Mouse (Mus musculus) liver, embryonic 16.5 days (tissue): ENCODE measurements around the gene Higd1a. TPM values are rescaled to one million over a fixed set of nuclear protein-coding genes. Genes with fewer than 3 reads are reported as not detected.

Experiments used
- ATAC-seq: fragments of 200-750 bp; cut with Nextera tagmentation; 2 replicates; pipeline ENCODE4 v1.8.0; 2017; ENCODE audit warnings: low read depth, mild to moderate bottlenecking, moderate number of reproducible peaks, moderate library complexity
- H3K27ac ChIP-seq: fragments of 300-500 bp; sonication (generic); 2 replicates; pipeline ENCODE4 v1.5.1; 2014; ENCODE audit warnings: mild to moderate bottlenecking, low read length
- H3K27me3 ChIP-seq: fragments of 300-500 bp; sonication (generic); 2 replicates; pipeline ENCODE4 v1.6.1; 2014; ENCODE audit warnings: low read depth, low read length, mixed read lengths; ENCODE audit not compliant: control insufficient read depth, insufficient read depth
- H3K36me3 ChIP-seq: fragments of 300-500 bp; sonication (generic); 2 replicates; pipeline ENCODE4 v1.6.1; 2014; ENCODE audit warnings: mild to moderate bottlenecking; ENCODE audit not compliant: control insufficient read depth, insufficient read depth
- H3K4me1 ChIP-seq: fragments of 300-500 bp; sonication (generic); 2 replicates; pipeline ENCODE4 v1.6.1; 2014; ENCODE audit warnings: low read depth, low read length, mixed read lengths; ENCODE audit not compliant: control insufficient read depth
- H3K4me2 ChIP-seq: fragments of 300-500 bp; sonication (generic); 2 replicates; pipeline ENCODE4 v1.6.1; 2014; ENCODE audit warnings: low read depth, low read length, mixed read lengths
- H3K4me3 ChIP-seq: fragments of 300-500 bp; sonication (generic); 2 replicates; pipeline ENCODE4 v1.5.1; 2014; ENCODE audit warnings: low read depth, mild to moderate bottlenecking, low read length
- H3K9ac ChIP-seq: fragments of 300-500 bp; sonication (generic); 2 replicates; pipeline ENCODE4 v1.6.1; 2014; ENCODE audit warnings: low read depth, low read length
- H3K9me3 ChIP-seq: fragments of 300-500 bp; sonication (generic); replicated peaks from 2 replicates; pipeline ENCODE4 v1.6.1; 2016; ENCODE audit warnings: low read length; ENCODE audit not compliant: control insufficient read depth
- WGBS: fragments of 180-500 bp; shearing (Covaris S2); extraction: QIAGEN DNeasy Blood & Tissue Kit; methylation state at CpG from one replicate; pipeline ENCODE4 v1.1.7; 2014; ENCODE audit not compliant: insufficient replicate concordance; 5-methylcytosine and 5-hydroxymethylcytosine counted together
- polyA plus RNA-seq: library from polyadenylated mRNA; unstranded; fragments of >200 nt; fragmentation: Nextera tagmentation; extraction: Ambion mirVana; gene quantifications from 2 replicates; pipeline ENCODE4 v1.2.1, GENCODE M21; 2015

The Higd1a gene
- polyA plus RNA-seq, 1 experiment from 2014 or later = 114 TPM

DNA sequence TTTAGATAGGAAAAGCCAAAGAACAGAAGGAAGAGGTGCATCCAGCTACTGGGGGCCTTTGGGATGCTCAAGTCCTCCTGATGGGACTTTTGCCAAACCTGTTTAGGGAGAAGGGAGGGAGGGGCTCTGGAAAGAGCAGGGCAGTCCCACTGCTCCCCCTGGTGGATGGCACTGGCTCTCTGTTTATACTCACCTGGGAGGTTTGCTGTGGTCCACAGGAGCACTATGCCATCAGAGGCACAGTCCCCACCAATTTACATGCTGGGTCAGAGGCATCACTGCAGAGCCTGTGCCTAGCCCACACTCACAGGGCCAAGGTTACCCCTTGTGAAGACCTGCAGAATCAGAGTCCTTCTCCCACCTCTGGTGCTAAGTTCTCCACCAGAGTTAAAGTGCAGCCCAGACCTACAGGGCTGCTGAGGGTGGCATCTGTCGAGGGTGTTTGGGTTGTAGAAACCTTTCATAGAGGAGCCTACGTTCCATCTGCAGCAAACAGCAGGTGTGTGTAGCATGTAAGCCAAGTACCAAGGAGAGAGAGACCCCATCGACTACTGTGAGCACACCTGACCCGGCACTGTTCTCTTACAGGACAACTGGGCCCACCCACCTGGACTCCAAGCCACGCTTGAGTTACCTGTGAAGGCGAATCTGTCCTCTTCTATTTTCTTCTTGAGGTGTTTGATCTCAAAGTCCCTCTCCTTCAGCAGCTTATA is 27.8 kb downstream of the Higd1a start:
- ATAC-seq = 0 out of 2 replicates have a peak, but pooled peaks have one; percentile 24
- Histone ChIP-seq H3K4me3 (no peak overlapping the region), H3K9ac (no peak overlapping the region), H3K36me3 (no peaks in the 10 kb centered on the region), H3K9me3 (no peaks in the 10 kb centered on the region), H3K4me2 (no peak overlapping the region), H3K27ac (no peak overlapping the region), H3K4me1 (no peaks in the 10 kb centered on the region), H3K27me3 (no peaks in the 10 kb centered on the region)
- 52% methylated on average over 6 of the region's 6 CpGs for WGBS

DNA sequence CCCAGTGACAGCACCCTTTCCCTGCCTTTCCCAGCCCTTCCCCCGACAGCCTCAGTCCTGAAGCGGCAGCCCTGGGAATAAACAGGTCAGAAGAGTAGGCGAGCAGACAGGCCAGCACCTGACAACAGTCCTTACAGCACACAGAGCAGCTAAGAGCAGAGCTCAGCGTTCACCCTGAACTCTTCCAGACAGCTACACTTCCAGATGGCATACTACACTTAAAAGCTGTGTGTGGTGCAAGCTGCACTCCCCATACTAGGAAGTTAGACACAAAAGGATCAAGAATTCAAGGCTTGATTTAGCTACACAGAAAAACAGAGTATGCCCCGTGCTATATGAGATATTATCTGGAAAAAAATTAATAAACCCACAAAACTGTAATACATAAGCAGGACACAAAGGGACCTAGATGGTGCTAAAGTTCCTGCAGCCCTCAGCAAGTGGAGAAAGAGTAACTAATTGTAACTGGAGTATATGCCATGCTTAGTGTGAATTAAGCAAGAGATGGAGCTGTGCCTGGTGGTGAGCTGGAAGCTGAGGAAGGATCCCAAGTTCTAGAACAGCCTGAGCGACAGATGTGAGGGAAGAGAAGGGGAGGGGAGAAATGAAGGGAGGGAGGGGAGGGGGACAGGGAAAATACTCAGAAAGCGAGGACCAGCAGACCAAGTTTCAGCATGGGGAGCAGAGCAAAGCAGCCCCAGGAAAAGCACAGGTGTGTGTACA is 28.7 kb downstream of the Higd1a start:
- Histone ChIP-seq H3K27ac (no peak overlapping the region), H3K4me1 (no peaks in the 10 kb centered on the region), H3K4me2 (no peak overlapping the region), H3K27me3 (no peaks in the 10 kb centered on the region), H3K9me3 (no peaks in the 10 kb centered on the region), H3K36me3 (no peaks in the 10 kb centered on the region), H3K4me3 (no peak overlapping the region), H3K9ac (no peak overlapping the region)
- WGBS = 44% methylated on average over 7 of the region's 7 CpGs
- no peak for ATAC-seq

DNA sequence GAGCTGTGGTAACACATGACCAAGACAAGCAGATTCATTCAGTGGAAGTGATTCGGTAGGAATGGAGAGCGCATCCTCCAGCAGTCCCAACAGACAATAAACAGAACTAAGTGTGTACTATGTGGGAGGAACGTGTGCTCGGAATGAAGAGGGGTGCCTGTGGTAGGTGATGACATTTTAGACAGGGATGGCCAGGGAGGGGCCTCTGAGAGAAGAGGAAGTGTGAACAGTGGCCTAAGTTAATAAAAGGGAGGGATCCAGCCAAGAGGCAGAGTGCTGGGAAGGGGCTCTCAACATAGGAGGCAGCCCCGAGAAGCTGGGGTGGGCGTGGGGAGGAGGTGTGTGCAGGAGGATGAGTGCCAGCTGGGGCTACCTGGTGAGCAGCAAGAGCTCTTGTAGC is 29.8 kb downstream of the Higd1a start:
- Histone ChIP-seq H3K9ac (no peak overlapping the region), H3K9me3 (no peaks in the 10 kb centered on the region), H3K4me2 (no peak overlapping the region), H3K27ac (no peak overlapping the region), H3K4me3 (no peak overlapping the region), H3K36me3 (no peaks in the 10 kb centered on the region), H3K27me3 (no peaks in the 10 kb centered on the region), H3K4me1 (no peaks in the 10 kb centered on the region)
- 37% methylated on average over 6 of the region's 6 CpGs for WGBS
- ATAC-seq = no peak

DNA sequence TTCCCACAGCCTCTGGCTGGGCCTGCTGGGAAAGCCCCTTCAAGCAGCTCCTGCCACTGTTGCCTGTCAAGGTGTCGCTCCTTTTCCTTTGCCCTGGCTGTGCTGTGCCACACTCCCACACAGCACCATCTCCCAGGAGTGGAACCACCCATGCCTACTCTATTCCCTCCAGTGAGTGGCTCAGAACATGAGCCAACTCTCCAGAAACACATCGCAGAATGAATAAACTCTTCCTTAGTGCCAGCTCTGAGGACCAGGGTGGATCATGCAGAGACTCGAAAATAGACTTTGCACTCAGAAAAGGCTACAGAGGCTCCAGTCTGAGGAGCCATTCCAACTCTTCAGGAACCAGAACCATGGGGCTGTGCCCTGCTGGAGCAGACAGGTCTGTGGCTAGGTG is 31.8 kb downstream of the Higd1a start:
- ATAC-seq = no peak
- 60% methylated on average over 3 of the region's 3 CpGs for WGBS
- Histone ChIP-seq H3K4me1 (no peaks in the 10 kb centered on the region), H3K36me3 (no peaks in the 10 kb centered on the region), H3K4me3 (no peak overlapping the region), H3K9ac (no peak overlapping the region), H3K27me3 (no peaks in the 10 kb centered on the region), H3K27ac (no peak overlapping the region), H3K9me3 (no peaks in the 10 kb centered on the region), H3K4me2 (no peak overlapping the region)

DNA sequence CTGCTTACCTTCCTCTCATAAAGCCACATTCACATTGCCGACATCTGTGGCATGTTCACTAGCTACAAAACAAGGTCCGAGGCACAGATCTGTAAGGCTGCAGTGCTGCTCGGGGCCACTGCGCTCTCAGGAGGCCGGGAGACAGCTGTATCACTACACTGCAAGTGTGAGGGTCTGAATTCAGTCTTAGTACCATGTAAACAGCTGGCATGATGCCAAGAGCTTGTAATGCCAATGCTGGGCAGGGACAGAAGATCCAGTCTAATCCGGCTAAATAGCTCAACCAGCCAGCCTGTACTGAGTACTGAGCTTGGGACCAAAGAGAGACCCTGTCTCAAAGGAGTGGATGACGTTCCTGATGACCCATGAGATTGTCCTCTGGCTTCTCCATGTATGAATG is 34.2 kb downstream of the Higd1a start:
- no peak overlapping the region for H3K4me2 ChIP-seq
- no peaks in the 10 kb centered on the region for H3K4me1 ChIP-seq
- no peak overlapping the region for H3K9ac ChIP-seq
- no peak overlapping the region for H3K27ac ChIP-seq
- no peaks in the 10 kb centered on the region for H3K27me3 ChIP-seq
- 64% methylated on average over 7 of the region's 7 CpGs for WGBS
- no peaks in the 10 kb centered on the region for H3K9me3 ChIP-seq
- no peaks in the 10 kb centered on the region for H3K36me3 ChIP-seq
- no peak for ATAC-seq
- H3K4me3 ChIP-seq = no peak overlapping the region

DNA sequence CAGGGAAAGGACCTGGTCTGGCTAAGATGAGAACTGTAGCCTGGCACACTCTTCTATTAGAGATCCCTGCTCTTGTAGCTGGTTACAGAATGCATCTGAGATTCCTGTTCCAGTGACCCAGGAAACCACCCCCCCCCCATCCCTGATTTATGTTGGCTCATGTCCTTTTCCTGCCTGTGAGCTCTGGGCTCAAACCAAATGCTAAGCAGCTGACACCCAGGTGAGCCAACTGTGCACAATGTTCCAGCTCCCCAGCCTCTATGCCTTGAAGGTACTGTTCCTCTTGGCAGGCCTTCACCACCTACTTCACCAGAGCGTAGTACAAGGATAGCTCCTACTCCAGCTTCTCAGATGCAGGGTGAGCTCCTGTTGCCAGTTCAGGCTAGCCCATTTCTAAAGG is 35.1 kb downstream of the Higd1a start:
- ATAC-seq = no peak
- 59% methylated on average over 1 of the region's 1 CpGs for WGBS
- Histone ChIP-seq H3K9me3 (no peaks in the 10 kb centered on the region), H3K36me3 (no peaks in the 10 kb centered on the region), H3K4me2 (no peak overlapping the region), H3K9ac (no peak overlapping the region), H3K4me3 (no peak overlapping the region), H3K27me3 (no peaks in the 10 kb centered on the region), H3K4me1 (no peaks in the 10 kb centered on the region), H3K27ac (no peak overlapping the region)

DNA sequence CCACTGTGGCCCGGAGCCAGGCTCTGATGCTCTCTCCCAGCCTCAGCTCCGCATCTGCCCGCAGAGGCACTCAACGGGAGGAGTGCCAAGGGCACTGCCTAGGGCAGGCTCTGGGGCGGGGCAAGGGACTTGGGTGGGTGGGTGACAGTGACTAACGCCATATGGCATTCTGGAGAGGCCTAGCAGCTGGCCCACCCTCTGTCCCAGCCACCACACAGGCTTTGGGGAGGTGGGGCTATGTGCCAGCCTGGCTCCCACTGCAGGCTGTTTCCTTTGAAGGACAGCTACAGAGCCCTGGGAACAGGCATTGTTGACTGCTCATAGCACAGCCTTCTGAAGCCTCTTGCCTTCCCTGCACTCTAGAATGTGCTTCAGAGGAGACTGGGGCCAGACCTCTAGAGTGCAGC is 35.6 kb downstream of the Higd1a start:
- no peaks in the 10 kb centered on the region for H3K9me3 ChIP-seq
- H3K4me2 ChIP-seq = no peak overlapping the region
- H3K27ac ChIP-seq = no peak overlapping the region
- WGBS = 54% methylated on average over 6 of the region's 6 CpGs
- H3K4me1 ChIP-seq = no peaks in the 10 kb centered on the region
- H3K36me3 ChIP-seq = no peaks in the 10 kb centered on the region
- no peaks in the 10 kb centered on the region for H3K27me3 ChIP-seq
- ATAC-seq = no peak
- no peak overlapping the region for H3K9ac ChIP-seq
- H3K4me3 ChIP-seq = no peak overlapping the region

DNA sequence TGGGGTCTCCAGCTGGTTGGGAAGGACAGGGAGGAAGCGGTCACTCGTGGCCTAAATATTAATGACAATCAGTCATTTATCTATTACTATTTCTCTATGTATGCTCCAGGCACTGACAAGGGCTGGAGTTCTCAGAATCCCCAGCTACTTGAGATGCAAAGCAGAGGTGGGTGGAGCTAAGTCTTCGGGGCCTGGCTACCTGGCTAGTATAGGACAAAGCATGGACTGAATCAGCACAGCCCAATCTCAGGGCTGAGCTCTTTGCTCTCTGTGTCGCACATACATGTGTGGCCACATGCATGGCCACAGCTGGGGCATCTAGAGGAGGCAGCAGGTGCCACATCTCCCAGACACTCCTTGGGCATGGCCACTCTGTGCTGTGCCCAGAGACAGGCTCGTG is 37.4 kb downstream of the Higd1a start:
- Histone ChIP-seq H3K4me3 (no peak overlapping the region), H3K27ac (no peak overlapping the region), H3K27me3 (no peaks in the 10 kb centered on the region), H3K4me1 (no peaks in the 10 kb centered on the region), H3K9ac (no peak overlapping the region), H3K4me2 (no peak overlapping the region), H3K9me3 (no peaks in the 10 kb centered on the region), H3K36me3 (no peaks in the 10 kb centered on the region)
- 45% methylated on average over 5 of the region's 5 CpGs for WGBS
- ATAC-seq = no peak

DNA sequence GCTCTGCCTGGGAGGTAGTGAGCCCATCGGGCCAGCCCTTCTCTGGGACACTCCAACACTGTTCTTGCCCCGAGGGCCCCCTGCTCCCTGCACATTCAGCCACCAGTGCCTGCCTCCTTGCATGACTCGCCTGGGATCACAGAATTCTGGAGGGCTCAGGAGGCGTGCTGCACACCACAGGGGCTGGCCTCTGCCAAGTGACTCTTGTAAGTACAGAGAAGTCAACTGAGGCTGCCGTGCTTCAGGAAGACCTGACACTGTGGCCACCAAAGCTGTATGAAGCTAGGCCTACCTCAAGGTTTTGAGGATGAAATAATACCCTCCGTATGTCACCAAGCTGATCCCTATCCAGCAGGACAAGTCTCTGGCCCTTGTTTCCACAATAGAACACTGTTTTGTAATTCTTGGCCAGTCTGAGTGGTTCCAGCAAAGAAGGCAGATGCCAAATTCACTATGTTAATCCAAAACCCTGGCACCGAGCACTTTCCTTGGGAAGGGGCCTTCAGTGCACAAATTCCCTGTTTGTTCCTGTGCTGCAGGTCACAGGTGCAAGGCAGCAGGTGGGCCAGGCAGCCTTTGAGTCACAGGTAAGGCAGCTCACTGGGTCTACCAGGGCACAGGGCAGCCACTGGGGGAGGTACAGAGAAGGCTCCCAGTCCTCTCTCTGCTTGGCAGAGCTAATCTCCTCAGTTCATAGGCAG is 38.2 kb downstream of the Higd1a start:
- Histone ChIP-seq H3K27ac (no peak overlapping the region), H3K27me3 (no peaks in the 10 kb centered on the region), H3K36me3 (no peaks in the 10 kb centered on the region), H3K4me3 (no peak overlapping the region), H3K4me1 (no peaks in the 10 kb centered on the region), H3K9ac (no peak overlapping the region), H3K9me3 (no peaks in the 10 kb centered on the region), H3K4me2 (no peak overlapping the region)
- ATAC-seq = no peak
- 45% methylated on average over 7 of the region's 7 CpGs for WGBS
